ENCODE assay signal across 10 mouse cellular contexts in the genomic region with DNA sequence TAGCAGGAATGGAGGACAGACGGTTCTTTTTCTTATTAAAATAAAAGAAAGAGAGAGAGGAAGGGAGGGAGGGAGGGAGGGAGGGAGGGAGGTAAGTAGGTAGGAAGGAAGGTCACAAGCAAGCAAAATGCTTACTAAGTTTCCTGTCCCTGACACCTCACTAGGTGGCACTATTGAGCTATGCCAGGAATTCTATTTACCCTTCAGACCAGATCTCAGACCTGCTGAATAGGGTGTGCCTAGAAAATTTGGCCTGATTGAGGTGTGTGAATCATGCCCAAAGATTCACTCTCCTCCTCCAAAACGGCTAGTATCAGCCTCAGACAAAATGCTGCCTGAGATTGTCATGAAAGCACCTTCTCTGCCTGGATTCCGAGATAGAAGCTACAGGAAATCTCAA. TPM values are rescaled to one million over a fixed set of nuclear protein-coding genes. Genes with fewer than 3 reads are reported as not detected.
DNase-seq lines count a peak whose midpoint lies in the region; ATAC-seq and TF ChIP-seq lines count a peak whose summit lies in the region.
"Had no signal": no experiment of that assay in that cellular context is flagged by ENCODE, and none has a peak within 500 bp of the region (broad histone marks: within the 10 kb centered on the region; RNA-seq: fewer than 3 reads in every experiment).

No protein-coding gene starts in this region.

- no peaks in the 10 kb centered on the region for H3K27me3 ChIP-seq in liver, adult 2 months (ENCODE audit: control insufficient read depth, insufficient read depth, low read length)
- peaks cover 5% of the 10 kb centered on the region for H3K27me3 ChIP-seq in liver, embryonic 12.5 days (replicated peaks)

- TF ChIP-seq POLR2A in liver, adult 2 months (IDR thresholded peaks at IDR 0.05; ENCODE audit: extremely low read depth, insufficient read depth, low read length) = no peak

- no peak overlapping the region for H3K27ac ChIP-seq in liver, adult 2 months (replicated peaks; ENCODE audit: insufficient read depth, low read depth, low read length)
- H3K27ac ChIP-seq in liver, embryonic 12.5 days = no peak overlapping the region

- 0 out of 2 replicates have a peak, but pooled peaks have one; percentile 19 for TF ChIP-seq CTCF in liver, adult 2 months (IDR thresholded peaks at IDR 0.05; ENCODE audit: low read depth, low read length)

- H3K4me3 ChIP-seq in liver, adult 2 months (ENCODE audit: insufficient read depth, low read depth, low read length) = no peak overlapping the region
- H3K4me3 ChIP-seq in liver, embryonic 12.5 days = no peak overlapping the region
- H3K4me3 ChIP-seq: erythroblast, embryonic 14.5 days; myocyte had no signal

- H3K9me3 ChIP-seq in liver, embryonic 12.5 days (replicated peaks) = no peaks in the 10 kb centered on the region

- no peak overlapping the region for H3K9ac ChIP-seq in liver, adult 2 months (ENCODE audit: low read depth, low read length)
- no peak overlapping the region for H3K9ac ChIP-seq in liver, embryonic 12.5 days

- WGBS in liver, adult 2 months = 25% methylated on average over 3 of the region's 3 CpGs
- 28% methylated on average over 3 of the region's 3 CpGs for WGBS in liver, embryonic 12.5 days (ENCODE audit: insufficient replicate concordance)

- no peak overlapping the region for H3K4me2 ChIP-seq in liver, embryonic 12.5 days

- no peaks in the 10 kb centered on the region for H3K4me1 ChIP-seq in liver, adult 2 months (ENCODE audit: control insufficient read depth, insufficient read depth, low read length)
- H3K4me1 ChIP-seq in liver, embryonic 12.5 days = no peaks in the 10 kb centered on the region

- no peaks in the 10 kb centered on the region for H3K79me2 ChIP-seq in liver, adult 2 months (ENCODE audit: control insufficient read depth, insufficient read depth, low read length)

- DNase-seq in liver, adult 2 months (ENCODE audit: extremely low read depth, low read depth, low spot score) = peak; percentile 65
- DNase-seq in NIH3T3 (ENCODE audit: low read depth) = peak; percentile 84
- peak; percentile 57 to 69 for DNase-seq in cerebellum, postnatal 14 days
- peak; percentile 5 for DNase-seq in gastrocnemius, postnatal 25 days
- peak; percentile 19 to 47 for DNase-seq in layer of hippocampus, postnatal 10 days (ENCODE audit: low spot score in 2 of 2)
- DNase-seq in thymus, postnatal 14 days = peak; percentile 41

- ATAC-seq in liver, embryonic 12.5 days = no peak
- ATAC-seq in megakaryocyte-erythroid progenitor cell, adult 5-6 weeks (replicated peaks; ENCODE audit: low FRiP score, low TSS enrichment, poor library complexity, severe bottlenecking) = peak; percentile 82

- no peaks in the 10 kb centered on the region for H3K36me3 ChIP-seq in liver, adult 2 months (ENCODE audit: control insufficient read depth, insufficient read depth, low read length)
- no peaks in the 10 kb centered on the region for H3K36me3 ChIP-seq in liver, embryonic 12.5 days

RNA-seq across cellular contexts. Expression of gene Ace2, which starts 44.7 kb away (rescaled TPM):
- 0.18 and 0.47 TPM in 2 replicates for total RNA-seq in liver, adult 2 months (2014; rRNA removed)
- 0.10 and 0.23 TPM in 2 replicates for polyA plus RNA-seq in liver, adult 2 months (2012; rRNA removed)
- polyA plus RNA-seq in liver, embryonic 12.5 days (2016; fragmentation: Nextera tagmentation; extraction: Ambion mirVana) = not detected in 2 replicates
- under 1 TPM; 0.56 to 0.67 TPM for total RNA-seq in gastrocnemius, postnatal 25 days (2021)
- total RNA-seq in layer of hippocampus, postnatal 10 days (2021) = 1 to 10 TPM in 1 of 2 experiments, under 1 TPM in 1; 0.87 to 1.1 TPM
- total RNA-seq in megakaryocyte-erythroid progenitor cell, adult 5-6 weeks (2014; fragmentation: Nextera tagmentation) = not detected in 2 replicates
- not detected in 2 replicates for total RNA-seq in megakaryocyte-erythroid progenitor cell, adult 5-6 weeks (2017)
- polyA plus RNA-seq: erythroblast, embryonic 14.5 days; myocyte had no signal

Comparison
In these comparisons a context has a peak if more than half of its experiments do, and no peak if none do; other contexts are left out.
1. DNase-seq: peak in every context shown above with its lines; median percentile 84 in NIH3T3; 65 in liver, adult 2 months; 63 in cerebellum, postnatal 14 days; 41 in thymus, postnatal 14 days; 33 in layer of hippocampus, postnatal 10 days; 5 in gastrocnemius, postnatal 25 days.